Mouse (Mus musculus) lung, postnatal 0 days (tissue): ENCODE data around the gene Fbxo31. TPM values are rescaled to one million over a fixed set of nuclear protein-coding genes. Genes with fewer than 3 reads are reported as not detected.

Experiments
- ATAC-seq: fragments of 200-750 bp; cut with Nextera tagmentation; 2 replicates; pipeline ENCODE4 v1.8.0; 2017; ENCODE audit warnings: moderate library complexity
- DNase-seq: peaks from one replicate; pipeline ENCODE4 v3.0.0-alpha.2; 2016; ENCODE audit warnings: low spot score
- H3K27ac ChIP-seq: fragments of 300-500 bp; sonication (generic); 2 replicates; pipeline ENCODE4 v1.5.1; 2014; ENCODE audit warnings: antibody characterized with exemption, mild to moderate bottlenecking, low read length, mixed read lengths
- H3K27me3 ChIP-seq: fragments of 300-500 bp; sonication (generic); replicated peaks from 2 replicates; pipeline ENCODE4 v1.6.1; 2014; ENCODE audit warnings: low read length, mixed read lengths; ENCODE audit not compliant: insufficient read depth
- H3K36me3 ChIP-seq: fragments of 300-500 bp; sonication (generic); 2 replicates; pipeline ENCODE4 v1.6.1; 2014; ENCODE audit warnings: low read length, mixed read lengths; ENCODE audit not compliant: insufficient read depth
- H3K4me1 ChIP-seq: fragments of 300-500 bp; sonication (generic); 2 replicates; pipeline ENCODE4 v1.6.1; 2014; ENCODE audit warnings: antibody characterized with exemption, low read depth, low read length, mixed read lengths; ENCODE audit not compliant: insufficient read depth
- H3K4me2 ChIP-seq: fragments of 300-500 bp; sonication (generic); replicated peaks from 2 replicates; pipeline ENCODE4 v1.6.1; 2014; ENCODE audit warnings: low read depth, mild to moderate bottlenecking, low read length, moderate library complexity, mixed read lengths
- H3K4me3 ChIP-seq: fragments of 300-500 bp; sonication (generic); 2 replicates; pipeline ENCODE4 v1.5.1; 2014; ENCODE audit warnings: low read depth, low read length
- H3K9ac ChIP-seq: fragments of 300-500 bp; sonication (generic); replicated peaks from 2 replicates; pipeline ENCODE4 v1.6.1; 2014; ENCODE audit warnings: low read depth, mild to moderate bottlenecking
- H3K9me3 ChIP-seq: fragments of 300-500 bp; sonication (generic); 2 replicates; pipeline ENCODE4 v1.6.1; 2016; ENCODE audit warnings: low read length, mixed read lengths
- CTCF ChIP-seq: IDR thresholded peaks from 2 replicates; pipeline ENCODE4 v1.5.1; 2016; ENCODE audit warnings: antibody characterized with exemption, mild to moderate bottlenecking
- EP300 ChIP-seq: IDR thresholded peaks from 2 replicates; pipeline ENCODE4 v1.6.1; 2016; ENCODE audit warnings: antibody characterized with exemption, mild to moderate bottlenecking, control low read depth
- WGBS: fragments of 180-500 bp; shearing (Covaris S2); extraction: QIAGEN DNeasy Blood & Tissue Kit; methylation state at CpG from one replicate; pipeline ENCODE4 v1.1.7; 2014; 5-methylcytosine and 5-hydroxymethylcytosine counted together
- polyA plus RNA-seq: library from polyadenylated mRNA; unstranded; fragments of >200 nt; fragmentation: Nextera tagmentation; extraction: Ambion mirVana; gene quantifications from 2 replicates; pipeline ENCODE4 v1.2.1, GENCODE M21; 2015

The Fbxo31 gene
- polyA plus RNA-seq, 1 experiment from 2014 or later: 12.1 TPM

DNA sequence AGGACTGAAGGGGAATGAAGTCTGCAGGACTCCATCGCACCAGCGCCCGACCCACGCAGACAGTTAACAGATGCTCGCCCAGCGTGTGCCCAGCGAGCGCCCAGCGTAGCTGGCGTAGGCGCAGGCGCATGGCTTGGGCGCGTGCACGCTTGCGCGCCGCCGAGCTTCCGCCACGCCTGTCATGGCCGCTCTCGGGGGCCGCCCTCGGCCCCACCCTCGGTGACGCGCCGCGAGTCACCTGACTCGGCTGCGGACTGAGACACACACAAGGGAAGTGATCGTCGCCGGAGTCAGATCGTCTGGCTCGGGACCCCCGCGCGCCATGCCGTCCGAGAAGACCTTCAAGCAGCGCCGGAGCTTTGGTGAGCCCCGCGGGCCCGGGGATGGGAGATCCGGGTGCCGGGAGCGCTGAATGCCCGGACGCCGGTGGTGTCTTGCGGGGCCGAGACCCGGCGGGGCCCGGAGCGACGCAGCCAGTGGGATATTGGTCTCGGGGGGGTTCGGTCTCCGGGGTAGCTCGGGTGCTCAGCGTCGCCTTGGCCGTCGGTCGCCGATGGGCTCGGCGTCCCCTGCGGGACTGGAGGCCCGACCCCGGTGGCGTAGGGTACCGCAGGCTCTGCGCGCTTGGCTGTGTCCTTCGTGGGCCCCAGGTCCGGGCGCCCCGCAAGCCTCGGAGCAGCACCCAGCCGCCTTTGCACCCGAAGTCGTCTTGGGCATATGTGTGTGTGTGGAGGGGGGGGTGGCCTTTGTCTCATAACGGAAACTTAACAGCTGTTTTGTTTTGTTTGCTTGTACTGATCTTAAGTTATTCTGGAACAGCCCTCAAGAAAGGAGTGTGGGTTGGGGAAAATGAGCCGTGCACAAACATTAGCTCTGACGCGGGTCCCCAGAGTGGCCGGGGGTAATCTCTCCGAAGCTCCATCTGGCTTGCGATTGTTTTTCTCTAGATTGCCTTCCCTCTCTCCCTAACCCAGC, 11.9 kb upstream of the Fbxo31 start, which contains the start of gene Map1lc3b:
Gene Map1lc3b, plus strand, starts transcription at position 159 of the 975 bp plus-strand sequence.
- H3K4me2 ChIP-seq: peak within 1 kb of the TSS; percentile 89
- peaks cover 15% of the 10 kb centered on the region for H3K4me1 ChIP-seq
- H3K27ac ChIP-seq: peak within 1 kb of the TSS; percentile 88
- WGBS: under 1% methylated on average over 82 of the region's 94 CpGs
- ATAC-seq (peak; percentile 87), DNase-seq (peak; percentile 95)
- peak within 1 kb of the TSS; percentile 98 for H3K9ac ChIP-seq
- H3K4me3 ChIP-seq: peak within 1 kb of the TSS; percentile 88
- TF ChIP-seq CTCF: no peak; the same call in 1 of the 2 replicates
- no peak for TF ChIP-seq EP300
- H3K36me3 ChIP-seq: peaks cover 10% of the 10 kb centered on the region; the same call in 1 of the 2 replicates
- no peaks in the 10 kb centered on the region for H3K27me3 ChIP-seq
- H3K9me3 ChIP-seq: no peaks in the 10 kb centered on the region

DNA sequence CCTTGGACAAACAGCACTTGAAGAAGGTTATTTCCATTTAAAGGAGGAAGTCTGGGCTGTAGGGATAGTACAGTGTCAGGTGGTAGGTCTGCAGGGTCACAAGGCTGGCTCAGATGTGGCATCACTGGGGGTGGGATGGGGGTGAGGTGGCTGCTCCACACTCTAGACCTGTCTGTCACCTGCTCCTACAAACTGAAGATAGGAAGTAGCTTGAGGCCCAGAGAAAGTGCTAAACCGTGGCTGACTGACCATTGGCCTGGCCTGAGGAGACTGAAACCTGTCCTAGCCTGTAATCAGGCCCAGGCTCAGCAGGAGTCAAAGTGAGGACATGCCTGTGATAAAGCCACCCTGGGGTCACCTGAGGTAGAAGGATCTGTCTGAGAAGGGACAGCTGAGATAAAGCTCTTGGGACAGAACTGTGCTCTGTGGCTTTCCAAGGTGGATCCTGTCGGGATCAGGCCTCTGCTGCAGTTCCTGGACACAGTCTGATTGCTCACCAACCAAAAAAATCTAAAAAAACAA, 10.7 kb upstream of the Fbxo31 start:
- DNase-seq: no peak
- peaks cover under 1% of the 10 kb centered on the region; the same call in 1 of the 2 replicates for H3K36me3 ChIP-seq
- no peak overlapping the region for H3K27ac ChIP-seq
- no peak overlapping the region for H3K4me3 ChIP-seq
- H3K9me3 ChIP-seq: no peaks in the 10 kb centered on the region
- 40% methylated on average over 2 of the region's 2 CpGs for WGBS
- no peak for TF ChIP-seq CTCF
- H3K4me2 ChIP-seq: no peak overlapping the region; the same call in 1 of the 2 replicates
- ATAC-seq: no peak
- H3K4me1 ChIP-seq: peaks cover 15% of the 10 kb centered on the region
- H3K27me3 ChIP-seq: no peaks in the 10 kb centered on the region
- H3K9ac ChIP-seq: no peak overlapping the region

- no peaks in the 10 kb centered on the region for H3K36me3 ChIP-seq
- DNase-seq (no peak), ATAC-seq (no peak)
- no peak overlapping the region for H3K27ac ChIP-seq
- H3K4me1 ChIP-seq: peaks cover 15% of the 10 kb centered on the region
- no peak overlapping the region for H3K9ac ChIP-seq
- no peaks in the 10 kb centered on the region for H3K27me3 ChIP-seq
- no peak overlapping the region for H3K4me3 ChIP-seq
- H3K9me3 ChIP-seq: no peaks in the 10 kb centered on the region
- H3K4me2 ChIP-seq: no peak overlapping the region
- 85% methylated on average over 4 of the region's 4 CpGs for WGBS
- TF ChIP-seq EP300 (no peak), CTCF (no peak)
Observed at GRCm38 (mm10) chr8:121588750-121589149, 10.1 kb upstream of the Fbxo31 start.

DNA sequence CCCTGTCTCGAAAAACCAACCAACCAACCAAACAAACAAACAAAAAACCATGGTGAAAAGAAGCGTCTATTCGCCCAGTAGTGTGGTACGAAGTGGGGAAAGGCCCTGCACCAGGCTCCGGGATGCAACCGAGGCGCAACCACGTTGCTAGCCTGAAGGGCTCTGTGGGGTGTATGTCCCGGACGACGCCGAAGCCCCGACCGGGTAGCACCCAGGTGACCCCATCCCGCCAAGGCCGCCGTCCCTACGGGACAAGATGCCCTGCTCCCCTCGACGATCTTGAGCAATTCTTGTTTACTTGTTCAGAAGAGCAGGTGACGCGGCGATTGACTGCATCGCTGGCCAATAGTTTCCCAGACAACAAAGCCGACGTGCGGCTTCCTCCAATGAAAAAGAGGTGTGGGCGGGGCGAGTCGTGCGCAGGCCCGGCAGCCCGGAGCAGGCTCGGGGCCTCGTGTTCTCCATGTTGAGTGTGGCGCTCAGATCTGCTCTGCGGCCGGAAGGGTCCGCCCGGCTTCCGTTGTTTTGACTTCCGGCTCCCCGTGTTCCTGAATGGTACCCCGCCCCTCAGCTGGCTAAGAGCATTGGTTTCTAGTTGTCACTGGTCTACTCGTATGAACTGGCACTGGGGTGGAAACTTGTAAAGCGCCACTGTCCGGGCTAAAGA, 6.7 kb upstream of the Fbxo31 start:
- 1% methylated on average over 47 of the region's 47 CpGs for WGBS
- Histone ChIP-seq H3K27ac (peak overlapping the region; percentile 64; the same call in 1 of the 2 replicates), H3K9ac (peak overlapping the region; percentile 50; the same call in 1 of the 2 replicates), H3K4me2 (peak overlapping the region; percentile 70), H3K4me3 (peak overlapping the region; percentile 49), H3K9me3 (no peaks in the 10 kb centered on the region), H3K36me3 (no peaks in the 10 kb centered on the region), H3K4me1 (peaks cover 12% of the 10 kb centered on the region; the same call in 1 of the 2 replicates), H3K27me3 (no peaks in the 10 kb centered on the region)
- peak; percentile 93 for ATAC-seq
- TF ChIP-seq CTCF (no peak), EP300 (peak; percentile 80)
- peak; percentile 99 for DNase-seq

- TF ChIP-seq CTCF (no peak), EP300 (no peak)
- Histone ChIP-seq H3K9me3 (no peaks in the 10 kb centered on the region), H3K4me1 (peaks cover 11% of the 10 kb centered on the region; the same call in 1 of the 2 replicates), H3K27me3 (no peaks in the 10 kb centered on the region), H3K4me3 (peak overlapping the region; percentile 49), H3K27ac (no peak overlapping the region; the same call in 1 of the 2 replicates), H3K9ac (peak overlapping the region; percentile 50; the same call in 1 of the 2 replicates), H3K4me2 (peak overlapping the region; percentile 70), H3K36me3 (no peaks in the 10 kb centered on the region)
- 43% methylated on average over 12 of the region's 13 CpGs for WGBS
- DNase-seq (no peak), ATAC-seq (no peak)
Observed at GRCm38 (mm10) chr8:121584730-121585129, 6.1 kb upstream of the Fbxo31 start.

DNA sequence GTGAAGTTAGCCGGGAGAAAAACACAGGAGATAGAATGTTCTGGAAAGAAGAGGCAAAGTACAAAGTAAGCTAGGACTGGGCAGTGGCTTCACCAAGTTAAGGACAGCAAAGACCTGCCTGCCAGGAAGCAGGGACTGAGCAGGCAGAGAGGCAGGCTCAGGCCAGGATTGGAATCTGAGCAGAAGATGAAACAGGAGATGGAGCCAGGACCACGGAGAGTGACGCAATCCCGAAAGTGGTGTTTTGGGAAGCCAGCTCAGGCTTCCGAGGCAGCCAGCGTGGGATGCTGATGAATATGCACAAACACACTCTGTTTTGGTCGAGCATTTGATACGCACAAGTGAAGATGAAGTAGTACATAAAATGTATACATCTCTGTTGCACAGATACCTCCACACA, 5.0 kb upstream of the Fbxo31 start:
- ATAC-seq (no peak), DNase-seq (peak; percentile 43)
- WGBS: 37% methylated on average over 8 of the region's 8 CpGs
- Histone ChIP-seq H3K4me2 (no peak overlapping the region), H3K9ac (no peak overlapping the region), H3K9me3 (no peaks in the 10 kb centered on the region), H3K36me3 (no peaks in the 10 kb centered on the region), H3K27me3 (no peaks in the 10 kb centered on the region), H3K4me3 (no peak overlapping the region), H3K4me1 (peaks cover 15% of the 10 kb centered on the region; the same call in 1 of the 2 replicates), H3K27ac (no peak overlapping the region)
- no peak for TF ChIP-seq CTCF
- TF ChIP-seq EP300: no peak
